Mouse (Mus musculus) heart, adult 11 months (tissue): Measurements from ENCODE around the gene Dgkh.

Experiments
- DNase-seq: peaks from one replicate; pipeline ENCODE4 v3.0.0; 2022

Gene Dgkh

DNA sequence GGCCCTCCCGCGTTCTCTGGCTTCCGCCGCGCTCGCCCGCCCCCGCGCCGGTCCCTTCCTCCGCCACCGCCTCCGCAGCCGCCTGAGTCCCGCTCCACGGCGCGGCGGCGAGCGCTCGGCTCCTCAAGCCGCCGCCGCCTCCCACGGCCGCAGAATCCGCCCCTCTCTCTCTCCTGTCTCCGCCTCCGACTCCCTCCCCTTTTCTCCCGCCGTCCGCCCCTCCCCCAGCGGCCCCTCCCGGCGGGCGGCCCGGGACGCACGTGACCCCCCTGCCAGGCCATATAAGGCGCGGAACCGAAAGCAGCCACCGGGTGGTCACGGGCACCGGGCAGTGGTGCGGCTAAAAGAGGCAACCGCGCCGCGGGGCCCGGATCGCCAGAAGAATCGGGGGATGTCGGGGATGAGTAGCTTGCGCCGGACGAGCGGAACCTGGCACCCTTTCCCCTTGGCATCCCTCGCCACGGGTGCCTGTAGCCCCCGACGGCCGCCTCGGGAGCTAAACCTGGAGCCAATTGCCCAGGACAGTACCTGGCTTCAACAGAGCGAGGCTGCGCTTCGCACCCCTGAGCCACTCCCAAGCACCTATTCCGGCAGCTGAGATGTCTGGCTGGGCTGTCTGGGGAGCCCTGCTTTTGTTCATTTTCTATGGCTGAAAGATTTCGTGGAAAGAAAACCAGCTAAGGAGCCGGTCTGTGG lies at the start of gene Dgkh:
Gene Dgkh, minus strand, starts transcription at position 160 of the 696 bp plus-strand sequence.
- DNase-seq, result peak; percentile 100

DNA sequence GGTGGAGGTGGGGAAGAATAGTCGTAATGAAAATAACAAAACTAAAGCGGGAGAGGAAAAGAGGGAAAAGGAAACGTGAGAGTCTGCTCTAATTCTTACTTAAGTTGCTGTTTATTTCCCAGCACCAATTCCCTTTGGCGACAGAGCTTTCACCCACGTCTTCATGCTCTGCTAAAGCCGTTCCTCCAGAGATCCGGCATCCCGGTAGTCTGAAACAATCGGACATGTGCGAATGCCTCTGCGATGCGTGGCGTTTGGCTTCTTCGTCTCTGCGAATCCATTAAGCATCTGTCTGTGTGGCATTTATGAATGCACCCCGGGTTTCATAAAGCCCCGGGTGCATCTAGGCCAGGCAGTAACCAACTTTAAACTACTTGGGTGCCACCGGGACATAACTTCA lies 44.6 kb upstream of the Dgkh start:
- no peak for DNase-seq

DNA sequence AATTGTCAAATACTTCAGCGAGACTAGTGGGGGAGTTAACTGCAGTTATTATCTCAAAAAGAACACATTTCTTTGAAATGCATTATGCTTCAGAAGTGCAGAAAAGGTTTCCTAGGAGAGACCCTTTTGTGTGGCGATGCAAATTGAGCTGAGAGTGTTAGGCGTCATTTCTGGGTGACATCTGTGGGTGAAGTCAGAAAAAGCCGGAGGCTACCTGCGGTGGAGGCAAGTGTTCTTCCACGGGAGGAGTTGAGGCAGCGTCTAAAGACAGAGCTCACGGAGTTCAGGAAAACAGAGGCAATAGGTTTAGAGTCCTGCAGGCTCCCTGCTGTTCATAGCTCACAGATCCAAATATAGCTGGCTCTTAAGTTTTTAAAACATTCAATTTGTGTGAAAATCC lies 44.1 kb upstream of the Dgkh start:
- peak; percentile 2 for DNase-seq

DNA sequence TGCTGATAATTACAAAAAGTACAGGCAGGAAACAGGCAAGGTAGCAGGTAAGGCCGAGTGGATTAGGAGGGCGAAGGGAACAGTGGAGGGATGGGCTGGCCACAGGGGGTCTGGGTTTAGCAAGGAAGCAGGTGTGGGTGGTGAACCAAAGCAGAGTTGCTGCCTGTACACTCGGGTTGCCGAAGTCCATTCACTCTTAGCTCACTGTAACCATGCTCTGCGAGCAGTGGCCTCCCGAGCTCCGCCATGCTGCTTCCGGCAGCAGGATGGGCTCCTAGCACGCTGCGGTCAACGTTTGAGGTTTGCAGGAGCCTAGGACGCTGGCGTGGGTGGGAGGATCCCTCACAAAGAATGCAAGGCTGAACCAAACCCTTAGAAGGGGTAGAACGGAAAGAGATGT lies 43.1 kb upstream of the Dgkh start:
- DNase-seq, result peak; percentile 83

DNA sequence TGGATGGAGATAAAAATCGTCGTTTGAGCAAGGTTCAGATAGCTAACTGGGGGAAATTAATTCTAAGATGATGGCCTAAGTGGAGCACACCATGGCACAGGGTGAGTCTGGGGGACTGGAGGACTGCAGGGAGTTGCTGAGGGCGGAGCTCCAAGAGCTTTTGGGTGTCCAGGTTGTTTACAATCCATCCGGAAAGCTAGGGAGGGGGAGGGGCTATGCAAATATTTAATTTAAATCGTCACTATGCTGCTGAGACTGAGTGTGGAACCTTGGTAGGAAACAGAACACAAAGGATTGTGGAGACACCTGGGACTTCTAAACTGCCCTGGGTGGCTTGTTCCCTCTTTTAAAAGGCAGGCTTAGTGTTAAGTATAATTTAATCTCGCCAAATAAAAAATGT lies 42.6 kb upstream of the Dgkh start:
- peak; percentile 29 for DNase-seq

DNA sequence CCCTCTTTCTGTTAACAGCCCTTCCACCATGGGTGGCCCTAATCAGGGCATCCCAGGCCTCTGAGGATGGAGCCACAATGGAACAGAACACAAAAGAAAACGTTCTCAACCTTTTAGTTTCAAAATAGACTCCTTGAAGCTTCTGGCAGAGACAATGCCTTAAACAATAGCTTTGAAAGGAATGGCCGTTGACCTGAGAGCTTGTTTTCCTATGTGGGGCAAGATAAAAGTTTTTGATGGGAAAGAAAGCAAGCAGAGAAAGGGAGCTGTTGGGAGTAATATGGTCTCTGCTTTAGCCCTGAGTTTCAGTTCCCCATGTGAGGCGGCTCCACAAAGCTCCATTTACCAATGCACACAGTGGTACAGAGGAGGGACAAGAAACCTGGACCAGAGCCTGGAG lies 37.9 kb upstream of the Dgkh start:
- DNase-seq, result peak; percentile 21

DNA sequence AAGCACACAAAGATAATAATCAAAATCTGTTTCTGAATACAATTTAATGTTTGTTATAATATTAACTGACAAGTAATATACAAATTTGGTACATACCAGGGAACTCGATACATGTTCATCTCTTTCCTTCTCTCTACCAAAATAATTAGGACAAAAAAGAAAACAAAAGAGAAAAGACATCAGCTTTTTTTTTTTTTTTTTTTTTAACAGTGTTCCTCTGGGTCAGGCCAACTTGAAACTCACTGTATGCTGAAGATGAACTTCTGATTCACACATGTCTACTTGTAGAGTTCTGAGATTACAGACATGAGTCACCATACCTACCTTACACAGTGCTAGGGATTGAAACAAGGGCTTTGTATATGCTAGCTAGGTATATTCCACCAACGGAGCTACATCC lies 28.5 kb upstream of the Dgkh start:
- no peak for DNase-seq

DNA sequence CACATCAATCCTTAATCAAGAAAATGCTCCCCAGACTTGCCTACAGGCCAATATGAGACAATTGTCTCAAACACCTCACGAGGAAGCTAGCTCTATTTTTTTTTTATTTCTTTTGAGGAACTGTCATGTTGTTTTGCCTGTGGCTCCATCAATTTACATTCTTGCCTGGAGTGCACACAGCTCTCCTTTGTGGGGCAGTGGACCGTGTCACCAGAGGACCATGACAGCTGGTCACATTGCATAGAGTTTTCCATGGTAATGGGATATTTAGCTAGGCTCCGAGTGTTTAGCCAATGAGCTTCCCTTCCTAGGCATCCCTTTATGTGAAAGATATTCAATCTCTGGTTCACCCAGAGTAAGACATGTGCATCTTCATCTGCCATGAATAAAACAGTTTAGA lies 26.9 kb upstream of the Dgkh start:
- DNase-seq, result no peak

DNA sequence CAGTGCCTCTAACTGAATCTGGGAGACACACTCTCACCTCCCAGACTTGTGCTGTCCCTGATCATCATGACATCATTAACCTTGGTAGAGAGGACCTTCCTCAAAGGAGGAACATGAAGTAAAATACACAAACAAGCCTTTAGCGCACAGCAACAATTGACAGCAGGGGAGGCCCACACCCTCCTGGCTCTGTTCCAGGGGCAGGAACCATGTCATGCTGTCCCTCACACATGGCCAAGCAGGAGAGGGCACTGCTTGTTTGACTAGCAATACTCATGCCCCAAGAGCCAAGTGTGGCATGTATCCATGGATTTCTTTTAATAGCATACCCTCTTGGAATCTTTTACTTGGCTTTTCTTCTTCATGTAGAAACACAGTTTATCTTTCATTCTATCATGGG lies 22.7 kb upstream of the Dgkh start:
- DNase-seq, result peak; percentile 78

DNA sequence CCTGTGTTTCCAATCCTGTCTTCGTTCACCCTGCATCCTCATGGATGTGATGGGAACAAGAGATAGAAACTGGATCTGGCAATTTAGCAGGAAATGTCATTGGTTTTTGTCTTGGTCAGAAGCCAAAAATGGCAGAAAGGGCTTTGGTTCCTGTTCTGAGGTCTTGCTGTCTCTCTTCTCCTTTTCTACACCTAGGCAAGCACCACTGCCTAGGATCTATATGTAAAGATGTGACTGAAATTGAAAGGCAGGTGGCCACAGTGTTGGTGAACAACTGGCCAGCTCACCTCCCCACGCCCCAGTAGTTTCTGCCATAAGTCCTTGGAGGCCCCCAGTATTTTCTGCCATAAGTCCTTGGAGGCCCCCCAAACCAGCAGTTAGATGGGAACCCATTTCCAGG lies 16.1 kb upstream of the Dgkh start:
- no peak for DNase-seq

DNA sequence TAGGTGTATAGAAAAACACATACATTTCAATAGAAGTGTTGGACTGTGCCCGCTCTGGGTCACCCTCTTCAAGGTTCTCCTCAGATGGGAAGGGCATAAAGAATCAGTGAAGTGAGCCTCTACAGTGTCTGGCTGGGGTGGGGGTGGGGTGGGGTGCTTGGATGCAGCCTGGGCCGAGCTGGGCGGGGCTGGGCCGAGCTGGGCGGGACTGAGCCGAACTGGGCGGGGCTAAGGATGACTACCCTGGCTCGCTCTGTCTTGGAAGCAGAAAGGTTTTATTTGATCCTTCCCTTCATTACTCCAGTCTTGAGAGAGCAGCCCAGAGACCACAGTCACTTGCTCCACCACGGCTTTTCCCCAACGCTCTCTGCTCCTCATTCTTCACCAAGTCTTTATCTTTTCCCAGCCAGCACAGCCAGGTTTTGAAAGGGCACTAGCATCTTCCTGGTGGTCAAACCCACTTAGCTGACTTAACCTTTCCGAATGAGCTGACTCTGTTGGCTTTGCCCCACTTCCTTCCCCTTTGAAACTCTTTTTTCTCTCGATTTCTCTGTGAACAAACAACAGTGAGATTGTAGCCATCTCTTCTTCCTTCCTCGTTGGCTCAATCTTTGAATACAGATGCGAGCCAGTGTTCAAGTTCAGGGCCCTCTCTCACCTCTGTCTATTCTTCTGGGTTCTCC lies 15.5 kb upstream of the Dgkh start:
- DNase-seq, result peak; percentile 59

DNA sequence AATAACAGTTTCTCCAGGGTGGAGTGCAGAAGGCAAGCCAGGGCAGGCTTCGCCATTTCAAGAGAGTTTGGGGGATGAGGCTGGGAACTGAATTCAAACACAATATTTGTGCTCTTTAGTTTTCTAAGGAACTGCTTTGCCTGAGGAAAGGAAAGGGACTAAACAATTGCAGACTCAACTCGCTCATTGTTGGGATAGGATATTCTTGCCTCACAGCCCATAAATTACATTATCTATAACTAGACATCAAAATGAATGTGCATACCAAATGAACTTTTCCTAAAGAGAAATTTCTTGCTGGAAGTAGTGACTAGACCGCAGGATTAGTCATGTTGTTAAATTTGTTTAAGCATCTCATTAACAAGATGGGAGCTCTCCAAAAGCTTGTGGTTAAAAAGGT lies 14.9 kb upstream of the Dgkh start:
- DNase-seq, result no peak

DNA sequence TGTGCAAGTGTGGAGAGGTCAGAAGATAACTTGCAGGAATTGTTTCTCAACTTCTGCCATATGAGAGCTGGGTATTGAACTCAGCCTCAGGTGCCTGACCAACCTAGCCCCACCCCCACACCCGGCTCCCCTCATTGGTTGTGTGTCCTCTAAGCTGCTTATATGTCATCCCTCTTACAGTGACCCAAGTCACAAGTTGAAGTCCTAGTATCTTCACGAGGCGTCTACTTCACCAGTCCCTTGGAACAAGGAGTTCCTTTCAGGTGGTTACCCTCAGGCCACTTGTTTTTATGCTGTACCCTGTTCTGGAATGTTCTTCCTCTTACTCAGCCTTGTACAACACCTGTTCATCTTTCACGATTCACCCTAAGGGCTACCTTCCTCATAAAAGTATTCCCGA lies 2.0 kb upstream of the Dgkh start:
- peak; percentile 88 for DNase-seq

DNA sequence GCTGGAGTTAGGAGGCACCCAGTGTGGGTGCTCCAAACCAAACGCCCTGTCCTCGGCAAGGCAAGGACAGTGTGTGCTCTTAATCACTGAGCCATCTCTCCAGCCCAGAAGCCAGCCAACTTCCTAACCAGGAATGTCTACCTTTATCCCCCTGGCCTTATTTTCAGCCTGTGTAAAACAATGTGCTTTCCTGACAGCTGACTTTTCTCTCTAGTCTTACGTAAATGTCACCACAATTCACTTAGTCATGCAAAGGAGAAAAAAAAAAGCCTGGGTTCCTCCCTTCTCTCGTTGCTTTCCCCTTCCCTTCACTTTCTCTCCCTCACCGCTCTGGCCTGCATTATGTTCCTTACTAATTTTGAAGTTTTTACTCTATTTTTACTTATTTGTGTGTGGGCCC lies 1.6 kb upstream of the Dgkh start:
- peak; percentile 82 for DNase-seq

DNA sequence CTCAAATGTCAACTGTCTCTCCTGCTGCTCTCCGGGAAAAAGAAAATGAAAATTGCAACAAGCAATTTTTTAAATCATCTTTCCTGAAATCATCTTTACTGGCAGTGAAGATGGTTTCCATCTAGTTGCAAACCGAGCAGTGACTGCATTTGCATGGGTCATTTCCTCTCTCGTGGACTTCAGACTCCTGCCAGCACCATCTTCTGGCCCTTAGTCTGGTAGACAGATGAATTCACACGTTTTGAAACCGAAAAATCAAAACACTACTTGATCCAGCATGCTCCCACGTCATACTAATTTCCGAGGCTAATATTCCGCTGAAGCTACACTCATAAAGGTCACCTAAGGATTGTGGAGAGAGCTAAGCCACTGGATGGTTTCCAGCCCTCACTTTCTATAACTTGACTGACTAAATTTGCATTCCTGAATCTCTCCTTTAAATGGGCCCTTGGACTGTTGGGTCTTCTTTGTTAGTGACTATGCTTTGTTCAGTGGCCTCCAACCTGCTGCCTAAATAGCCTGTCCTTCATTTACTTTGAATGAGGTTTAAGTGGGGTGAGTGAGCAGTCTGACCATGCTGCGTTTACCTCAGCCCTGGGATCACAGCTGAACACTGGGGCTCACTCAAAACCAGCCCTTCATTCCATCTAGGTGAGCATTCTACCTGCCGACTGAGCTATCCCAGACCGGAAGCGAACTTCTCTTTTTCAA lies 945 bp upstream of the Dgkh start:
- peak; percentile 92 for DNase-seq

DNA sequence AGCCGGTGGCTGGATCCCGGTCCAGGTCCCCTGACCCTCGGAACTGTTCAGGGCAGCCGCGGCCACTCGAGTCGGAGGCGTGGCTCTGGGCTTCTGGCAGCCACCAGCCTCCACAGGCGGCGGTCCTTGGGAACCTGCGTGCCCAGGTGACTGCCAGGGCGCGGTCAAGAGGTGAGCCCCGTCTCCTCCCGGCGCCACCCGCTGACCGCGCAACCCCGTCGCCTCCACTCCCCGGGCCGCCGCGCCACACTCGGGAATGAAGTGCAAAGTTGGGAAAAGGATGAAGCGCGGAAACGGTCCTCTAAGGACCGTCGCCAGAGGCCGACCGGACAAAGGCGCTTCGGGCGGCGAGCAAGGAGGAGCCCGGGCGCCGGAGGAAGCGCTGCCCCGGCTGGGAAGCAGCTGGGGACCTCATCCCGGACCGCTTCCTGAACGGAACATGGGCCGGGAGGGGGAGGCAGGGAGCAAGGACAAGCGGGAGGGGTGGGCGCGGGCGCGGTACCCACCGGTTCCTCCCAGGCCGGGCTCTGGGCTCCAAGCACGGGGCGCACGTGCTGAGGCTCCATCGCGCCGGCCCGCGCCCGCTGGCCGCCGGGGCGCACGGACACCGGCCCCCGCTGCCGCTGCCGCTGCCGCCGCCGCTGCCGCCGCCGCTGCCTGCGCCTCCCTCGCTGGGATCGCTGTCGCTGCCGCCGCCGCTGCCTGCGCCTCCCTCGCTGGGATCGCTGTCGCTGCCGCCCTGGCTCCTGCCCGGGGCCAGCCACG lies 542 bp downstream of the Dgkh start:
- DNase-seq, result peak; percentile 98

DNA sequence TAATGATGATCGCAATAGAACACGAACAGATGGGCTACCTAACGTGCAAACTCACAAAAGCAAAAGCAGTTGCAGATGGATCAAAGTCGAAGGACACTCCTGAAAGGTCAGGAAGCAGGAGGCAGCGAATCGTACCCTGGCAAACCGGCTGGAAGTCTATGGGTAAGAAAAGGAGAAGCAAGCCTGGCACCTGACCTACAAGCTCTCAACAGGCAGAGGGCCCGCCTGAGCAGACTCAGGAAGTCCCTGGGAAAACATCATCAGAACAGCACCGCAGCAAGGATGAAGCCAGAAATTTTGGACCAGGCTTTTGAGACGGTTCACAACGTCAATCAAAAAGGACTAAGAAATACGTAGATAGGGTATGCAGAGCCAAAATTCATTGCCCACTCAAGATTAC lies 1.3 kb downstream of the Dgkh start:
- peak; percentile 92 for DNase-seq

DNA sequence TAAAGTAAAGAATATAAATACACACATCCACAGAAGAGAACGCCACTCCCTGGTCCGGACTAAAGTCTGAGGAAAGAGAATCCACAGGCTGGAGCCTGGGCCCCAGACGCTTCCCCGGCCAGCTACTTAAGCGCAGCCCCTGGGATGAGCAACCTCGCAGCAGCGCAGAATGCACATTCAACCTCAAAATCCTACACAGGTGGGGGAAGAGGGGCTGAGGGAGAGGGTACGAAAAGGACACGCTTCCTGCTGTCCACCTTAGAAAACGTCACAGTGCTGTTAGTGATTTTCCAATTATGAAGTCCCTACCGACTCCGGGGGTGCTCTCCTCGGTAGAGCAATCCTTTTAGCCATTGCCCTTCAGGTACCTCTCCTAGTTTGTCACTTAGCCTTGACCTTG lies 6.6 kb downstream of the Dgkh start:
- no peak for DNase-seq

DNA sequence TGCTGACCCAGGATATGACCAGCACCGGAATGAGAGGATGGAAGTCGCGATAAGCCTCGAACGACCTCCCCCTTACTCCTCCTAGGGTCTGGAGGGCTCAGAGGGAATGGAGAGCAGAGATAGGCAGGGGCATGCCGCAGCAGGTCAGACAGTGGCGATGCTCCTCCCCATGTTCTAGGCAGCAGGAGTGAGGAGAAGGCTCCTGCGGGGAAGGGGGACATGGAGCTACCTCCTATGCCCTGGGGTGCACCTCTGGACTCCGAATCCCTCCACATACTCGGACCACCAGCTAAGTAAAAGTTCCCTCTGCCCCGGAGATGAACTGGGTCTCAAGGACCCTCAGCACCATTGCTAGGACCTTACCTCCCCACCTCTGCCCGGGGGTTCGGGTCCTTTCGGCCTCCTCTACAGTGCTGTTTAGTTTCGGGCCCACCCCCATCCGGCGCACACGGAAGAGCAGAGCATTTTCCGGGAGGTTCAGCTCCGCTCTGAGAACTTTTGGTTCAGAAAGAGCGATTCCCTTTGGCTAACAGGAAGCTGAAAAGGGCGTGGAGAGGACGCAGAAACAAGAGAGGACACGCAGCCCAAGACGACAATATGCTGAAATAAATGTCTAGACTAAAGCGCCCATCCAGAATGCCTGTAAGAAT lies 7.1 kb downstream of the Dgkh start:
- peak; percentile 95 for DNase-seq

DNA sequence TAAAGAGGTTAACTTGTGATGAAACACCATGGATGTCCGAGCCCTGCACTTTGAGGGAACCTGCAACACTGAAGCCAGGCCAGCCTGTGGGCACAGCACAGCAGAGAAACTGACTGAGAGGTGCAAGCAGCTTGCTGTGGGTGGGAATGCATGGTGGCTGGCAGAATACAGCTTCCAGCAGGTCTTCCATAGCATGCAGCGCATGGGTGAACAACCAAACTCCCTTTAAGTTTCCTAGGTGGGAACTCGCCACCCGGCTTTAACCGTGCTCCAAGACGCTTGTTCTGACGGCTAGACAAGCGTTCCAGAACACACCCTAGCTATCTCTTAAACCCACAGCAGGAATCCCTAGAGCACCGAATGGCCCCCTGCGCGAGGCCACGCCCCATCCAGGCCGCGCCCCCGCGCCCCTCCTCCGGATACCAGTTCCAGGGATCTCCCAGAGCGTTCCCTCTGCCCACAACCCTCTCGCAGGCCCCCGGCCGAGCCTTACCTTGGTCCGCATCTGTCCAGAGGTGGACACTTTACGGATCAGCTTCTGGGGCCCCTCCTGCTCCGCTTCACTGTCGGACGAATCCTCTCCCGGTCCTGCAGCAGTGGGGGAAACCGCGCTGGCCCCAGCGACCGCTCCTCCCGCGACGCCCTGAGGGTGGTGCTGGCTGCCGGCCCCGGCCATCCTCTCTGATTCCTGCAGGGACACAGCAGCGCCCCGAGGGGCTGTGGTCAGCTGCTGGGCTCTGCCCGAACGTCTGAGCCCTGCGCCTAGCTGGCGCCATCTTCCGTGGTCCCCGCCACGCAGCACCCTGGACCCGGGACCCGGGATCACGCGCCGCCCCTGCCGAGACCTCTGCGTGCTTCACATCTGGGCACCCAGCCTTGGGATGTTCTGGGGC lies 7.9 kb downstream of the Dgkh start:
- DNase-seq, result peak; percentile 97

DNA sequence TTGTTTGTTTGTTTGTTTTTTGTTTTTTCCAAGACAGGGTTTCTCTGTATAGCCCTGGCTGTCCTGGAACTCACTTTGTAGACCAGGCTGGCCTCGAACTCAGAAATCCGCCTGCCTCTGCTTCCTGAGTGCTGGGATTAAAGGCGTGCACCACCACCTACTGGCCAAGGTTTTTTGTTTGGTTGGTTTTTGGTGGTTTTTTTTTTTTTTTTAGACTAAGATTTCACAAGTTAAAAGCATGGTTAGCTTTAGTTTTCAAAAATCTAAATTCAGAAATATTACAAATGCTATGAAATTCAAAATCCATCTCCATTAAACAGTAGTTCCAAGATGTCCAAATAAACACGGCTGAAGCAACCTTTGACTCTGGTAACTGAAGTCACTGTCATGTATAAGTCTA lies 8.9 kb downstream of the Dgkh start:
- peak; percentile 14 for DNase-seq

DNA sequence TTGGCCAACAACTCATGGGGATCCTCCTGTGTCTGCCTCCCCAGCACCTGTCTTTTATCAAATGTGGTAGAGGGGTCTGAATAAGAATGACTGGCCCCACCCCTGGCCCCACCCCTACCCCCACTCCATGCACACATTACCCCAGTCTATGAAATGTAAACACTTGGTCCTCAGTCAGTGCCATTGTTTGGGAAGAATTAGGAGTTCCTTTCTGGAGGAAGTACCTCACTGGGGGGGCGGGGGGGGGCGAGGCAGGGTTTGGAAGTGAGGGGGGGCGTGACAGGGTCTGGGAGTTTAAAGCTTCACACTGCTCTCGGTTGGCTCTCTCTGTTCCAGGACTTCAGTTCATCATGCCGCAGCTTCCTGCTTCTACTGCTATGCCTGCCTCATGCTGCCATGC lies 10.5 kb downstream of the Dgkh start:
- DNase-seq, result no peak
